ENCODE assay signal across 9 mouse cellular contexts in genomic region chr3:27205068-27205467, GRCm38 (mm10). TPM values are rescaled to one million over a fixed set of nuclear protein-coding genes. Genes with fewer than 3 reads are reported as not detected.
DNase-seq lines count a peak whose midpoint lies in the region; ATAC-seq and TF ChIP-seq lines count a peak whose summit lies in the region.
"Had no signal": no experiment of that assay in that cellular context is flagged by ENCODE, and none has a peak within 500 bp of the region (broad histone marks: within the 10 kb centered on the region; RNA-seq: fewer than 3 reads in every experiment).

No protein-coding gene starts in this region.

- 22% methylated on average over 5 of the region's 5 CpGs for WGBS in embryonic facial prominence, embryonic 11.5 days
- WGBS in intestine, embryonic 14.5 days: 25% methylated on average over 5 of the region's 5 CpGs

- no peak for TF ChIP-seq CTCF in layer of hippocampus, adult 2 months (conservative IDR thresholded peaks at IDR 0.05)

- no peak for ATAC-seq in embryonic facial prominence, embryonic 11.5 days (replicated peaks; ENCODE audit: insufficient number of reproducible peaks, low FRiP score, low TSS enrichment, low read depth)
- ATAC-seq in intestine, embryonic 14.5 days (replicated peaks; ENCODE audit: low FRiP score, low TSS enrichment, low read depth): 0 out of 2 replicates have a peak, but pooled peaks have one; percentile 21

- no peaks in the 10 kb centered on the region for H3K9me3 ChIP-seq in embryonic facial prominence, embryonic 11.5 days (replicated peaks; ENCODE audit: control insufficient read depth, low read length)
- no peaks in the 10 kb centered on the region for H3K9me3 ChIP-seq in intestine, embryonic 14.5 days (ENCODE audit: control insufficient read depth, low read length)
- H3K9me3 ChIP-seq: neural tube, embryonic 15.5 days had no signal

- H3K9ac ChIP-seq in embryonic facial prominence, embryonic 11.5 days (replicated peaks; ENCODE audit: low read length): no peak overlapping the region
- H3K9ac ChIP-seq in intestine, embryonic 14.5 days (ENCODE audit: low read length): no peak overlapping the region
- H3K9ac ChIP-seq: neural tube, embryonic 15.5 days had no signal

- H3K27me3 ChIP-seq in embryonic facial prominence, embryonic 11.5 days (ENCODE audit: control insufficient read depth, insufficient read depth, low read length): no peaks in the 10 kb centered on the region
- H3K27me3 ChIP-seq in intestine, embryonic 14.5 days (replicated peaks; ENCODE audit: control insufficient read depth, insufficient read depth, low read length): no peaks in the 10 kb centered on the region
- H3K27me3 ChIP-seq: neural tube, embryonic 15.5 days had no signal

- no peak overlapping the region for H3K4me2 ChIP-seq in embryonic facial prominence, embryonic 11.5 days (ENCODE audit: low read depth, low read length)
- no peak overlapping the region for H3K4me2 ChIP-seq in intestine, embryonic 14.5 days (ENCODE audit: low read length)
- H3K4me2 ChIP-seq: neural tube, embryonic 15.5 days had no signal

- no peaks in the 10 kb centered on the region for H3K36me3 ChIP-seq in embryonic facial prominence, embryonic 11.5 days (replicated peaks; ENCODE audit: control insufficient read depth, insufficient read depth, low read depth, low read length)
- H3K36me3 ChIP-seq in intestine, embryonic 14.5 days (ENCODE audit: control insufficient read depth, insufficient read depth, low read length): no peaks in the 10 kb centered on the region
- H3K36me3 ChIP-seq: neural tube, embryonic 15.5 days had no signal

- DNase-seq in layer of hippocampus, adult 2 months (ENCODE audit: low spot score in 2 of 2): no peak
- no peak for DNase-seq in layer of hippocampus, adult 9-10 months (ENCODE audit: low spot score)
- DNase-seq in embryonic facial prominence, embryonic 11.5 days (ENCODE audit: low spot score): peak; percentile 10
- no peak for DNase-seq in intestine, embryonic 14.5 days (ENCODE audit: low spot score)
- peak; percentile 81 for DNase-seq in retina, postnatal 1 day
- DNase-seq in right cerebral cortex, adult 2 months (ENCODE audit: low spot score in 2 of 2): no peak
- no peak for DNase-seq in layer of hippocampus, adult 11-12 months (ENCODE audit: low spot score)
- DNase-seq: lung, adult 18-20 months had no signal

- peak overlapping the region; percentile 74 for H3K27ac ChIP-seq in layer of hippocampus, adult 2 months
- H3K27ac ChIP-seq in embryonic facial prominence, embryonic 11.5 days (replicated peaks; ENCODE audit: low read depth, low read length): no peak overlapping the region; the same call in 1 of the 2 replicates
- peak overlapping the region; percentile 62; the same call in 1 of the 2 replicates for H3K27ac ChIP-seq in intestine, embryonic 14.5 days (ENCODE audit: low read depth)
- H3K27ac ChIP-seq: neural tube, embryonic 15.5 days had no signal

- H3K4me3 ChIP-seq in layer of hippocampus, adult 2 months: no peak overlapping the region
- no peak overlapping the region for H3K4me3 ChIP-seq in embryonic facial prominence, embryonic 11.5 days (ENCODE audit: low read depth, low read length)
- no peak overlapping the region for H3K4me3 ChIP-seq in intestine, embryonic 14.5 days (ENCODE audit: low read depth, low read length)
- H3K4me3 ChIP-seq: neural tube, embryonic 15.5 days had no signal

- no peaks in the 10 kb centered on the region for H3K4me1 ChIP-seq in embryonic facial prominence, embryonic 11.5 days (ENCODE audit: control insufficient read depth, insufficient read depth, low read length)
- no peaks in the 10 kb centered on the region; the same call in 1 of the 2 replicates for H3K4me1 ChIP-seq in intestine, embryonic 14.5 days (replicated peaks; ENCODE audit: control insufficient read depth, insufficient read depth, low read length)

RNA-seq across cellular contexts. Expression of gene Nceh1, which starts 22.3 kb away (rescaled TPM):
- total RNA-seq in layer of hippocampus, adult 2 months (2021): 100 to 1,000 TPM; 108 to 115 TPM
- polyA plus RNA-seq in embryonic facial prominence, embryonic 11.5 days (2014; fragmentation: Nextera tagmentation; extraction: Ambion mirVana): 2.2 and 3.9 TPM in 2 replicates
- 6.5 and 7.6 TPM in 2 replicates for polyA plus RNA-seq in intestine, embryonic 14.5 days (2014; fragmentation: Nextera tagmentation; extraction: Ambion mirVana)

RNA-seq across cellular contexts. Expression of gene Ect2, which starts 51.4 kb away (rescaled TPM):
- total RNA-seq in layer of hippocampus, adult 2 months (2021): 1 to 10 TPM; 1.7 to 1.9 TPM
- 83.5 and 93.7 TPM in 2 replicates for polyA plus RNA-seq in embryonic facial prominence, embryonic 11.5 days (2014; fragmentation: Nextera tagmentation; extraction: Ambion mirVana)
- polyA plus RNA-seq in intestine, embryonic 14.5 days (2014; fragmentation: Nextera tagmentation; extraction: Ambion mirVana): 55.9 and 66.2 TPM in 2 replicates

Comparison
In these comparisons a context has a peak if more than half of its experiments do, and no peak if none do; other contexts are left out.
1. DNase-seq: peak in embryonic facial prominence, embryonic 11.5 days (single experiment) and retina, postnatal 1 day (single experiment); none in layer of hippocampus, adult 2 months (0 of 2), layer of hippocampus, adult 9-10 months (single experiment), intestine, embryonic 14.5 days (single experiment), right cerebral cortex, adult 2 months (0 of 2) and layer of hippocampus, adult 11-12 months (single experiment).